Mouse (Mus musculus): ENCODE data around the gene Adtrp.

DNA sequence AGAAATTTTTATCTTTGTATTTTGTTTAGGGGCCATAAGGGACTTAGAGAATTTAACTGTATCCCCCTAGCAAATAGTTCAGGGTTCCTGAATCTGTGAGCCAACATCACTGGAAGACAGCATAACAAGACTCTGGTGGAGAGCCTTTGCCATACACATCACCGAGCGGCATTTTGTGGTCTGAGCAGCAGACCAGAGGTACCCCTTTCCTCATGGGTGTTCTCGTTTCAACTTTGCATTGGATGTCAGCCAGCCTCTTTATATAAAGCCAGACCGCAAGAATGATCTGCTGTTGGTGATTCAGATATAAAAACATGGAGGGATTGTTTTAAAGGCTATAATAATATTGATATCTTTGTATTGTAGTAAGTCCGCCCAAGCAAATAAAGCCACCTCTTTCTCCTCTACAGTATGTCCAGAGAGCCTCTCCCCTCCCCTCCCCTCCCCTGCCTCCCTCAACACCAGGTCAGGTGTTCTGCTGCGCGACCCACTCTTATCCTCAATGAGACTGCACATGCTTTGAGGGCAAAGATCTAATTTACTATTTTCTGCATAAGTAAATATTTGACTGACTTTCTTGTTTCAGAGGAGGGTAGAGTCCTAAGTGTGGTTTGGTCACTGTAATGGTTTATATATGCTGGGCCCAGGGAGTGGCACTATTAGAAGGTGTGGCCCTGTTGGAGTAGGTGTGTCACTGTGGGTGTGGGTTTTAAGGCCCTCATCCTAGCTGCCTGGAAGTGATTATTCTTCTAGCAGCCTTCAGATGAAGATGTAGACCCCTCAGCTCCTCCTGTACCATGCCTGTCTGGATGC, 62.4 kb downstream of the Adtrp start:
- TF ChIP-seq GATA1 (IDR thresholded peaks at IDR 0.05; ENCODE audit: low read length) (no peak), TAL1 (IDR thresholded peaks at IDR 0.05; ENCODE audit: low read length) (no peak)

Data from erythroblast, embryonic 14.5 days (primary cell).